Mouse (Mus musculus) B cell, adult 2 months (primary cell): ENCODE results near the gene Prdx6.
"Not testable (repeated sequence)": the region's sequence is repeated elsewhere in the genome, so short reads cannot be mapped to it uniquely, and the experiment has no call there.

ENCODE experiments used
- DNase-seq, 2 experiments: peaks; one replicate each; pipeline ENCODE4 v3.0.0; 2022

The Prdx6 gene

DNA sequence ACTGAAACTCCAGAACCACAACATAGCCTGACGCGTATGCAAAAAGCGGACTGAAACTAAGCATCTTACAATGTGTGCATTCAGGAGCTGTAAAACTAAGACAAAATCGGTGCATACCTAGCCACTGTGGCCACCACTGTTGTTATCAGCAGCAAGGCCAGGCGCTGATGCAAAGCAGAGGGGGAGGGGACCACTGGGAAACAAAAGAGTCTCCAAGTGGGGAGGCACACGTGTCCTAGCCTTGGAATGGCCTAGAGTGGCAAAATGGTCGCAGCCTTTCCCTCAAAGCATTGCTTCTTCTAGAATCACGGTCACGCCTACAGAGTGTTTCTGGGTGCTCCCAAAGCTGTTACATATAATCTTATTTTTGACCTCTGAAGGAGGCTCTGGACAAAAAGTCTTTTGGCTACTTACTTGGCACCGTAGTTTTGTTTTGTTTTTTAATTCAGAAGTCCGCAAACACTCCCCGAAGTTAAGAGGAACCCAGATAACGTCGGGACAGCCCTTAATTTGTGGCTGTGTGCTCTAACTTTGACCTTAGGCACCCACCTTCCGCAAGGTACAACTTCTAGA lies 902 bp downstream of the Prdx6 start:
- DNase-seq, result peak; percentile 34 to 42

DNA sequence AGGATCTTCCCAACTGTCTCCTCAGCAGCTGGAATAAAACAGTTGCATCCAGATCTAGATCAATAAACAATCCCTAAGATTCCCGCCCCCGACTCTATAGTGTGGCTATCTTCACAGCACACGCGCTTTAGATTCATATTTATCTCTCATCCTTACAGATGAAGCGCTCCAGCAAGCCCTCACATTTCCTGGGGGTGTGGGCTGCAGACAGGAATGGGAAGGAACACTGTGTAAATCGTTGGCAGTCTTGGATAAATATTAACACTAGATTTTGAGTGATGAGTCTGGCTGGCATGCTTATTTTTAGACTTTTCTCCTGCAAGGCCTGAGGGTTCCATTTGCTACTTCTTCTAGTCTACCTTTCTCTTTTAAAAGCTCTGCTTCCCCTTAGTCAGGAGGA lies 1.6 kb downstream of the Prdx6 start:
- DNase-seq, result no peak

DNA sequence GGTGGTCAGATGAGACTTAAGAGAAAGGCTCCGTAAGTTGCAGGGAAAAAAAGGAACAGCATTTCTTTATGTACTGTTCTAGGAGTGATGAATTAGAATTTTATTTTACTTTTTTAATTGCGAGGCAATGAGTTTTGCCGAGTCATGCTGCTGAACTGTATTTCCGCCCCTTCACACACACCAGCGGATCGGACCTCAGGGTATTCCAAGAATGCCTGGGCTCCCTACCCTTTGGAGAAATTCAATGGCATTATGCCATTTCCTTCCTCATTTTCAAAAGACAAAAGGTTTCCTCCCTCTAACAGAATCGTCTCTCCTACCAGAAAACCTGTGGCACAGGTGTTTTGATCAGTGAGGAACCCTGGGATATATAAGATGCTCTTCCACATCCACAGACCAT lies 2.3 kb downstream of the Prdx6 start:
- no peak for DNase-seq

DNA sequence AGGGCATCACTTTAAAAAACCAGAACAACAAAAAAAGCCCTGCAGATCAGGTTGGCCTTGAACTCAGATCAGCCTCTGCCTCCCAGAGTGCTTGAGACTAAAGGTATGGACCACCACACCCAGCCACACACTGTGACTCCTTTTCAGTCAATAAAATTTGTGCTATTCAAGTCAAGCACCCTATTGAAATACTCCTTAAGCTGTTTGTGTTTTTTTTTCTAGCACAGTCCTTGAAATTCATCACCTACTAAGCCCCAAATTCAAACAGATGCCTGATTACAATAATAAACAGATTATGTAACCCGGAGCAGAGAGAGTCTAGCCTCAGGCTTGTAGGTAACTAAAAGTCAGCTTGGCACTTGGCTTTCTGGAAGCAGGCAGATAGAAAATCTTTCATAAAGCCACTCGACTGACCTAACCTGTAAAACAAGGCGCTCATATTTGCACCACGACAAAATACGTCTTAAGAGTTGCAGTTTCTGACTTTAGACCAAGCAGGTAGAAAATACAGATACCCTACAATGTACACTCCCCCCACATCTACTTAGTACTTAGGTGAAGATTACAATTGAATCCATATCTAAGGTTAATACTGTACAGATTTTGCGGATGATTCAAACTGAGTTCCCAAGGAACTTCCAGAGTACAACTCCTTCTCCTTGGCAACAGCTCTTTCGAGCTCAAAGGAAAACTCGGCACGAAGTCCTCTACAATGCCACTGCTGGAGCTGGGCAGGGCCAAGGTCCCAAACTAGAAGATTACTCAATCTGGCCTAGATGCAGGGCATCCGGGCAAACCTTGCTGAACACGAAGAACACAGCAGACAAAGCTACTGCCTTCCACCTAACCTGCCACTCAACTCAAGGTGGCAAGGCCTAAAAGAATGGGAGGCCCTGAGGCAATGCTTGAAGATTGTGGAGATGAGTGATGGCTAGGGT lies 3.1 kb downstream of the Prdx6 start:
- DNase-seq, result no peak

DNA sequence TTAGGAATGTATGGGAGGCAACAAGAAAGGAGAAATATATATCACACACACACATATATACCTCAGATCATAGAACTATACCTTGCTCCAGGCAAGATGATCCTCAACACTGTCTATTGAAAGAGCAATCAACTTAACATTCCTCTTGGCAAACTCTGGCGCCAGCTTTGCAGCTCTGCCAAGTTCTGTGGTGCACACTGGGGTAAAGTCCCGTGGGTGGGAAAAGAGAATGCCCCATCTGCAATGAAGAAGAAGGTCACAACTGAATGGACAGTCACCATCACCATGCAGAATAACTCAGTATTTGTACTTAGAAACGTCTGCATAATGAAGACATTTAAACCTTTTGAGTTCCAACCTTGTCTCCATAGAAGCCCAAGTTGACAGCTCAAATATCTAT lies 3.8 kb downstream of the Prdx6 start:
- no peak for DNase-seq

DNA sequence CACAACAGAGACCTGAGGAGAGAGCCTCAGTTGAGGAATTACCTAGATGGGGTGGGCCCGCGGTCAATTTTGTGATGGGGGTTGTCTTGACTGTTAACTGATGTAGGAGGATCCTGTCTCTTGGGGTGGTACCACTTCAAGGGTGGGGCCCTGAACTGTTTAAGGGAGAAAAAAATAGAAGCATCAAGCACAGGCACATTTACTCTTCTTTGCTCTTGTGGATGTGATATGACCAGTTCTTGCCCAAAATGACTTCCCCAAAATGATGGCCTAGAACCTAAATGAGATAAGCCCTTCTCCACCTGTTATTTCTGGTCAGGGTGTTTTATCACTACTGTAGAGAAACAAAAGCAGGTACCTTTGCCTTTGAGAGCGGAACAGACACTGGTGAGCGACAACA lies 13.3 kb downstream of the Prdx6 start:
- no peak for DNase-seq

DNA sequence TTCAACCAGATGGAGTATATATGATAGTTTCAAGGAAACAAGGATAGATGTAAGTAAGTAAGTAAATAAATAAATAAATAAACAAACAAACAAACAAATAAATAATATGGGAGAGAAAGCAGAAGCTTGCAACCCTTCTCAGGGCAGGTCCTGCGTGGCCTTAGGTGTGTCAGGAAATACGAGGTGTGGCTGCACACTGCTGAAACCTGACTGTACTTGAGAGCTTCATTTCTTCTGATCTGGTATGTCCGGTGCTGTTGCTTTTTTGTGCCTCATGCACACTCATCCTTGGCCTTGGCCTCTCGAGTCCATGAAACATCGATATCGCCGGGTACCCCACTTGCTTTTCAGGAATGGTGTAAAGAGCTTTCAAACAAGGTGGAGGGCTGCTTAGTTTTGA lies 13.7 kb downstream of the Prdx6 start:
- no peak for DNase-seq

DNA sequence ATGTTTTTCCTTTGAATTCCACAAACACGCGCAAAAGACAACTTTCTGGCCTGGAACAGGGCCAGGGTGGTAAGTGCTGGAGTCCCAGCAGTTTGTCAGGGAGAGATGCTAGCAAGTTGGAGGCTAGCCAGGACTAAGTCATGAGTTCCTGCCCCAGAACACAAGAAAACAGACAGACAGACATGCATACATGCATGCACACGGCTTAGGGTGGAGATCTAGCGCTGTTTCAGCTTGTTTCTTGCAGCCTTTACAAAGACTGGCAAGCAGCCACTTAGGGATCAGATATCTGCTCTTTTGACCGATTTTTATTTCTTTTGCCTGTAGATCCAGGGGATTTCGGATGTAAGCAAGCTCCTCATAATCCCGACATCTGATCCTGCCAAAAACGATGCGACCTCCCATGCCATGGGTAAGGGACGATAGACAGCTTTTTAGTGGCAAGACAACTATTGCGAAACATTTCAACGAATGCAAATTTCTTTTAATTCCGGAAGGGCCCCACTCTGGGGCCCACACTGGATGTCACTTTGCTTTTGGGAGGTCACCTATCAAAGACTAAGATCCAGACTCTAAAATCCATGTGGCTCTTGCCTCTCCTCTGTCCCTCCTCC lies 17.7 kb downstream of the Prdx6 start:
- no peak for DNase-seq

DNA sequence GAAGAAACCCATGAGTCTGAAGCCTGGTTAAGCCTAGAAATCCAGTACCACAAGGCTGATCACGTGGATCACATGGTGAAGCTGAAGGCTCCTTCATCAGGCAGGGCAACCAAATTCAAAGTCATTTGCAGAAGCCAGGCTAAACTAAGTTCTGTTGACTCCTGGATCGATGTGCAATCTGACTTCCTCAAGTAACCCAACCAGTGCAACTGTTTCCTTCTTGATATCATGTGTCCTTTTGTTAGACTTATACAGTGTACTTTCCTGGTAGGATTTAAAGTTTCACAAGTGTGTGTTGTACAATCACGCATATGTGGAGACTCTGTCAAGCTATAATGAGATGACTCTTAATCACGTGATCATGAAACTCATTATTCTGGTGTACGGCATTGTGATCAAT lies 18.8 kb downstream of the Prdx6 start:
- DNase-seq, result no peak

DNA sequence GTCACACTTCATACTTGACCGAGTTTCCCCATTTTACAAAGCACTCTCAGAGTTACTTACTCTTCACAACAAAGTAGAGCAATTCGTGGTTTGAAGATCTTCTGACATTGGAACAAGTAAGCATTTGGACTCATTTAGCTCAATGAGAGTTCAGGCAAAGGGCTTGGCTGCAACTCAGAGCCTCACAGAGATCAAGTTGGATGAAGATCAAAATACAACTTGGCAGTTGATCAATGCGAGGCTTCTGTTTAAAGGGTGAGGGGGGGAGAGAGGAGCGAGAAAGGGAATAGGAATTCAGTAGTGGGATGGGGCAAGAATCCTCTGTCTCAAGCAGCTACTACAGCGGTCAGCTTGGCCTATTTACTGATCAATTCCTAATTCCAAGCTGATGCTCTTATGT lies 26.2 kb downstream of the Prdx6 start:
- no peak for DNase-seq

DNA sequence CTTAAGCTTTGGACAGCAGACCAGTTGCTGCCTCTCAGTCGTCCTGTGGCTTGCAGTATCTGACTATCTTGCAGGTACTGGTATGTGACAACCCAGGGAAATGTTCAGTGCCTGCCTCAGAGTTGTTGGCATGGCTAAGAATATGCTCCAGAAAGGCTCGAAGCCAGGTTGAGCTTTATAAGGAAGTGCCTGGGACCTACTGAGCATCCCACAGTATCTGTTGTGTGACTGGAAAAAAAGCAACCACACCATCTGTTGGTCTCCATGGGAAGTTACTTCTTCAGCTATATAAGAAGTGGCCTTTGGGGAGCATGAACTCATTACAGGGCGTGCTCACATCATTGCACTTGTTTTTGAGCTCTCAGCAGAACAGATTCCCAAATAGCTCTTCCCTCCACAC lies 31.2 kb downstream of the Prdx6 start:
- no peak for DNase-seq

DNA sequence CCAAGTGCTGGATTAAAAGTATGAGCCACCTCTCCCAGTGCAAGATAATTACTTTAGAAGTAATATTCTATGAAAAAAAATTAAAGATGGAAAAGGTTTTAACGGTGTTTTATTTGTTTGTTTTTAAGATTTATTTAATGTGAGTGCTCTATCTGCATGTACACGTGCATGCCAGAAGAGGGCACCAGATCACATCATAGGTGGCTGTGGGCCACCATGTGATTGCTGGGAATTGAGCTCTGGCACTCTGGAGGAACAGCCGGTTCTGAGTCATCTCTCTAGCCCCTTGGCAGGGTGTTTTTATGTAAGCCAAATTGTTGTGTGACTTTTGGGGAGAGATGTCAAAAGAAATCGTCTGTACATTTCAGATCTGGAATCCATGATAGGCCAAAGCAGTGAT lies 36.6 kb downstream of the Prdx6 start:
- DNase-seq, result peak; percentile 64

DNA sequence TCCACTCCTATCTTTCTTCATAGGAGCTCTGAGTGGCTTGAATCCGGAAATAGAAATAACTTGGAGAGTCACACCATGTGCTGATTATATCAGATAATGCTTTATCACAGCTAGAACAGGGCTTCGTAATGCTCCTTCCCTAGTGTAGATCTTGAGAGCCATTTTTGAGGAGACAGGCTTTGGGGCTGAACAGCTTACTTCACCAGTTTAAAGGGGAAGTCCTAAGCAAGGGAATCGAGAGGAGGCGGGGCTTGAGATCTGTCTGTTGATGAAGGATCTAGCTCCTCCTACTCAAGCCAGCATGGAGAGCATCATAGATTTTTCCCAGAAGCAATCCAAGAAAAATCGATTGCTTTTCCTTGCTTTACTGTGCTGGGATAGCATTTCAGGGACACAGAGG lies 51.2 kb downstream of the Prdx6 start:
- DNase-seq, result no peak

DNA sequence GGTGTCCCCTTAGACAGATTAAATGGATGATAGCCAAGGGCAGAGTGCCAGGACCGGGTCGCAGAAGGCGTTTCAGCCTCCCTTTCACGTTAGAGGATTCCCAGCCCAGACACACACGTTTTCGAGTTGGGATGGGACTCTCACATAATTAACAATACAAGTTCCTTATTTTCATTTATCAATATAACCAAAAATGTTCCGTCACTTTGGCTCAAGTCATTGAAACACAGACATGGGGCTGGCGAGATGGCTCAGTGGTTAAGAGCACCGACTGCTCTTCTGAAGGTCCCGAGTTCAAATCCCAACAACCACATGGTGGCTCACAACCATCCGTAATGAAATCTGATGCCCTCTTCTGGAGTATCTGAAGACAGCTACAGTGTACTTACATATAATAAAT lies 54.7 kb downstream of the Prdx6 start:
- DNase-seq, result not testable (repeated sequence)

DNA sequence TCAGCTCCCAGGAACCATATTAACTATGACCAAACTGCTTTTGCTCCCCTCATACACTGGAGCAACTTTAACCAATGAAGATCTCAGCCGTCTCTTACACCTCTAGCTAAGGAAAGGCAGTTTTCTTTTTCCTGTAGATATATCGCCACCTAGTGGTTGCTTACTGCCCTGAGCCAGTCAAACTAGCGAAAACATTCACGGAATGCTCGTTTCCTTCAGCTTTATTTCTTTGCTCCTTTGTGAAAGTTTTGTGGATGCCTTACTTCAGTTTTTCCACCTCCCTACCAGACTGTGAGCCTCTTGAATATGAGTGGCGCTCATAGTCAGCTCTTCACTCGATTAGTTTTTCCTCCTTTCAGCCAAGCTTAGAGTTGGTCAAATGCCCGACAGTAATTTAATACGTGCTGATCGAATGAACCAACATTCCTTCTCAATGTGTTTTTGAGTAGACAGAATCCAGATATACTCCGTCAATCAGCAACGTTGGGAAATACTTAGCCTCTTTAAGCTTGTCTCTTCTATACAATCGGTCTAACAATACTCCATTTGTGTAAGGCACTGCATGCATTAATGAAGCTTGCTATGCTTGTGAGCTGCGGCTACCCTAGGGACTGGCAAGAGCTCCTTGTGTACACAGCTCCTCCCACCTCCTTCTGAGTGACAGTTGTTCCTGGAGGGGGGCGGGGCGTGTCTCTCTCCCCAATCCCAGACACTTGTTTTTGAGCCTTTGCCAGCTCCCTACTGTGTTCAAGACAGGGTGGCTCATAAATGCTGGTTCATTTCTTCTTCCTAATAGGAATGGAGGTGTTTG lies 55.3 kb downstream of the Prdx6 start:
- DNase-seq, result peak; percentile 58 to 60

DNA sequence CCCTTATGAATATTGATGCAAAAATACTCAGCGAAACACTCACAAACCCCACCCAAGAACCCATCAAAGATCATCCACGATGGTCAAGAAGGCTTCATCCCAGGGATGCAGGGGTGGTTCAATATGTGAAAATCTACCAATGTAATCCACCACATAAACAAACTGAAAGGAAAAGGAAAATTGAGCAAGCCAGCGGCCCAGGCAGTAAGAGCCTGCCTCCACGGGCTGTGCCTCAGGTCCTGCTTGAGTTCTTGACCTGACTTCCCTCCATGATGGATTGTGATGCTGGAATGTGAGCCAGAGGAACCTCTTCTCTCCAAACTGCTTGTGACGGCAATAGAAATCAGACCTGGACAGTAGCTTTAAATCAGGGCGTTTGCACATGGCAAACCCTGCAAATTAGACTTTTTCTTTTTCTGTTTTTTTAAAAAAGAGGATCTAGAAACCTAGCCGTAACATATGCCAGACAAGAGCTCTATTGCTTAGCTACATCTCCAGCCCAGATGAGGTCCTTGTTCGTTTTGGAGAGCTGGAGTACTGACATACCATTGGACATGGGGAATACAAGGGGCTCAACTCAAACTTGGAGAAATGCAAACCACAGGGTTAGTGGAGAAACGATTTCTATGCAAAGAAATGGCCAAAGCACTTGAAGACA lies 60.6 kb downstream of the Prdx6 start:
- no peak for DNase-seq
